Mouse (Mus musculus) cerebellum, adult 2 months (tissue): ENCODE measurements at regions not wholly inside any gene's neighbourhood (a gene's known extent, or its start where the extent isn't known, plus 50 kb on each side); places are given as distances from the start of the nearest gene placed in this dataset.

Experiments
- CTCF ChIP-seq: fragments of 200-500 bp; IDR thresholded peaks from 2 replicates; pipeline ENCODE4 v1.5.1; 2011; ENCODE audit warnings: low read depth, mild to moderate bottlenecking, control low read depth, low read length, moderate library complexity, borderline replicate concordance; ENCODE audit not compliant: insufficient read depth
- POLR2A ChIP-seq: fragments of 200-500 bp; IDR thresholded peaks from 2 replicates; pipeline ENCODE4 v1.6.1; 2011; ENCODE audit warnings: low read length, control low read depth, borderline replicate concordance; ENCODE audit not compliant: insufficient read depth

- TF ChIP-seq POLR2A: no peak
- no peak for TF ChIP-seq CTCF
Observed at GRCm38 (mm10) chr17:67566216-67566615, 66.3 kb downstream of the Lrrc30 start.
